Mouse (Mus musculus): ENCODE data around the gene Rpl28. TPM values are rescaled to one million over a fixed set of nuclear protein-coding genes. Genes with fewer than 3 reads are reported as not detected.

Gene Rpl28
- total RNA-seq (2021) (1,000 to 10,000 TPM in 1 of 2 experiments, 100 to 1,000 TPM in 1; 958 to 1,234 TPM), polyA plus RNA-seq (2012; rRNA removed) (237 and 255 TPM in 2 replicates)
- long read RNA-seq, transcript Rpl28-202 (4 exons, 772 nt): minor isoform, 23 of 151 reads
- long read RNA-seq, transcript Rpl28-201 (5 exons, 1,106 nt): major isoform, 122 of 151 reads
- long read RNA-seq, partial matches to known transcripts: 3 of 151 reads
- long read RNA-seq, other reads (novel, unspliced or antisense): 2 of 151 reads

DNA sequence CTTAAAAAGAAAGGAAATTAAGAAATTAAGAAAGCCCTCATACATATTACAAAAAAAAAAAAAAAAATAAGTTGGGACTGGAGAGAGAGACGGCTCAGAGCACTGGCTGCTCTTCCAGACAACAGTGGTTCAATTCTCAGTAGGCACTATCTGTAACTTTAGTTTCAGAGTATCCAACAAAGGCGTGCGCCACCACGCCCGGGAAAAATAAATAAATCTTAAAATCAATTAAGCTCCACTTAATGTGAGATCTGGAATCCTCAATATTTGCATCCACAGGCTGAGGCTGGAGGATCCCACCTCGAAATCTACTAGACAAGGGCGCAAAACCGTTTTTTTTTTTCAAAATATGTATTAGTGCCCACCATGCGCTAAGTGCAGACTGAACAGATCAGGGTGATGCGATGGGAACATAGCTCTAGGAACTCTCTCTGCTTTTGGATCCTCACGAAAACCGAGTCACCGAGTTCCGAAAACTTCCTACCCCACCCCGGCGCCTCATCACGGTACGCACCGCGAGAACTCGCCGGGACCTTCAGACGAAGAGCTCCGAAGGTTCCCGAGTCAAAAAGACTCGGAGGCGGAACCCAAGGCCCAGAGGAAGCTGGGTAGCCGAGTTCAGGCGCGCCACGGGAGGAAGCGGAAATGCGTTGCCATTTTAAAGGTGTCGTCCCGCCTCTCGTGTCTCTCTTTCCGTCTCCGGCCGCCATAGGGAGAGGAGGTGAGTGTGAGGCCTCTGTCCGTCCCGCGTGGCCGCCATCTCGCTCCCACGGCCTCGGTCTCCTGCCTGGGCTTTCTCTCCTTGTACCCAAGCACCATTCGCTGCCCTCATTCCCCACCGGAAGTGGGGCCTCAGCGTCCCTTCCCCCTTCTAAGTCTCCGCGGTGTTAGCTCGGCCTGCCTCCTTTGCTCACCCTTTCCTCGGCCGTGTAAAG lies at the start of gene Rpl28:
Gene Rpl28, plus strand, starts transcription at position 597 of the 935 bp plus-strand sequence.
- DNase-seq: peak; percentile 96

DNA sequence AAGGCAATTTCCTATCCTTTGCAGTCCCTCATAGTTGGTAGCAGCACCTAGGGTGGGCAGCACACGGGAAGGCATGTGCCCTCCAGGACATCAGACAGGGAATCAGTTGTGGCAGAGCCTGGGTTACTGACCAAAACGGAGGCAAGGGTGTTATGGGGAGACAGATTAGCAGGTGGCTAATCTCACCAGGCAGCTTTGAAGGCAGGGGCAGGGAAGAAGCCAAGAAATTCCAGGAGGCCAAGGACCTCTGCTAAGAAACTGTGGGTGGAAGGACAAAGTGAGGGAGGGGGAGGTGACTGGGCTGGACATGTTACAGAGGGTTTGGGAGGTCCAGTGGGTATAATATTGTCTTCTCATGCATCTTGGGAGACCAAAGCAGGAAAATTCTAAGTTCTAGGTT lies 49.3 kb upstream of the Rpl28 start:
- no peak for DNase-seq

DNA sequence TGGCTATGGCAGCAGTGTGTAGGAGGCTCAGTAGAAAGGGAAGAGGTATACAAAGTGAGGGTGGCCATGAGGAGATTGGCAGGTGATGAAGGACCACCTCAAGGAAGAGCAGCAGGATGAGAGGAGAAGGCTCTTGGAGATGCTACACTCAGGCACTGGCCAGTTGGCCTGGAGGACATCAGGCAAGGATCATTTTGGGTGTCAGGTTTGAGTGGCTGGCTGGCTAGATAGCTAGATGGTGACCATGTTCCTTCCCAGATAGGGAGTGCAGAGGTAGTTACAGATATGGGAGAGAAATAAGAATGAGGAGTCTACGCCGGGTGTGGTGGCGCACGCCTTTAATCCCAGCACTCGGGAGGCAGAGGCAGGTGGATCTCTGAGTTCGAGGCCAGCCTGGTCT lies 47.8 kb upstream of the Rpl28 start:
- DNase-seq: no peak

- DNase-seq: no peak
Measured at GRCm38 (mm10) chr7:4746326-4746980, 46.2 kb upstream of the Rpl28 start.

DNA sequence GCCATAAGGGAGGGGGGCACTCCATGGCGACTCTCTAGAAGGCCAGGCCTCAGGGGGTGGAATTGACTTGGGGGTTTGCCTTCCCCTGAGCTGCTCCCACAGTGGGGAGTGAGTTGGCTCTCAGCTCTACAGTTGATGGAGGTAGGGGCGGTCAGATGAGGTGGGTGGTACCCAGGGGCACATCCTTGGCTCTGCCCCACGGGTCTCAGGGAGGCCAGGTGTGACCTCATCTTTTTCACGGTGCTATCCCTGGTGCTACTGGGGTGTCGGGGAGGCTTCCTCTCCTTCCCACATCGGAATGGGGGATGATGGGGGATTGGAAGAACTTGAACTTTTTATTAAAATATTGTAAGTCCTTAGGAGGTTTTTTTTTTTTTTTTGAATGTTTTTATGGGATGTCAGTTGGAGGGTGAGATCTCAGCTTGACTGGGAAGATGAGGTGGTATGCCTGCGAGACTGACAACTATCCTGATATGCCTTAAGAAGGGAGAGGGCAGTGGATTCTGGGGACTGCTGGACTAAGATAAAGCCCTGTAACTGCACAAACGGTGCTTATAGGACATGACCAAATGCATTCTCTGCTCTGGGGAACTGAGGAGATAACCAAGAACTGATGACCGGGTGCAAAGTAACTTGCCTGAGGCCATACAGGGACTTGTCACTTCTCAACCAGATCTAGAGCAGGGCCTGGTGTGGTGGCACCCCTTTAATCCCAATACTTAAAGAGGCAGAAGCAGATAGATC lies 45.3 kb upstream of the Rpl28 start:
- DNase-seq: no peak

- no peak for DNase-seq
Measured at GRCm38 (mm10) chr7:4748321-4748720, 44.4 kb upstream of the Rpl28 start.

DNA sequence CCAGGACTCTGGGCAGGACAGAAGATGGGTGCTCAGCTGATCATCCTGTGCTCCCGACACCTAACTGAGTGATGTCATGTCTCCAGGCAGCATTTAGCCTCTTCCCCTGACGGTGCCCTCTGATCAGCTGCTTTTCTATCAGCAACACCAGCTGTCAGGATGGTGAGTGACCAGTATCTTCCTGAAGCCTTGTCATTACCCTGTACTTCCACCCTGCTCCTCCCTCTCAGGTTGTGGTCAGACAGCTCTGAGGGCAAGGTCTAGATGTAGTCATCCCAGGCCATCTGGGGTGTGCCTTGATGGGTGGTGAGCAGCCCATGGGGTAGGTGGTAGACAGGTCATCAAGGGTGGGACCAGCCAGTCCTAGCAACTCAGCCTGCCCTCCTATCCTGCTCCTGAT lies 43.5 kb upstream of the Rpl28 start:
- no peak for DNase-seq

- peak; percentile 42 for DNase-seq
Measured at GRCm38 (mm10) chr7:4751971-4752820, 40.5 kb upstream of the Rpl28 start.

DNA sequence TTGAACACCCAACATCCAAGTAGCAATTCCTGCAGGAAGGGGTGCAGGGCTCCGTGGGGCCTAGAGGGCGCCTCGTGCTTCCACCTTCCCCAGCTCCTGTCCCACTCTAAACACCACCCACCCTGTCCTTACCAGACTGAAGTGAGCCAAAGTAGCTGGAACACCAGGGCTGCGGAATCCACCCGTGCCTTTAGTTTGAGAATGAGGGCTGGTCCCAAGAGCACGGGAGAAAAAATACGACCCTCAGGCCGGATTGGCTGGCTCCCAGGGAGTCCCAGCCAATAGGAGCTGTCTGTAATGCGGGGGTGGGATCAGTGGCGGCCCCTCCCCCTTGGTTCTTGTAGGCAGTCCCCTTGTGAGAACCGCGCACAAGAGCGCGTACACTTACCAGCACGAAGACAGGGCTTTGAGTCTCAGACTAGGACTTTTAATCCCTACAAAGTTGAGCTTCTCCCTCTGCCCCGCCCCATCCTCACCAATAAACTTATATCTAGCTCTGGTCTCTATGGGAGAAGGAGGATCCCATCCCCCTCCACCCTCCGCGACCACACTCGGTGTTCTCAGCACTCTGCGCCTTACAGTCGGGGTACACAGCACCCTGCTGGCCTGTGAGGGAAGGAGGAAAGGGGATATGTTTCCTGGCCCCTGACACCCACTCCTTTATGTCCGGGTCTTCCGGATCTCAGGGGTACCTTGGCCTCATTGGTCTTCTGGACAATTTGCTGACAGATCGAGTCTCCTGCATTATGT lies 39.7 kb upstream of the Rpl28 start, which contains the start of gene Cox6b2:
Gene Cox6b2, minus strand, starts transcription at position 274 of the 750 bp plus-strand sequence.
- DNase-seq: peak; percentile 72

- no peak for DNase-seq
Measured at GRCm38 (mm10) chr7:4759670-4760069, 33.0 kb upstream of the Rpl28 start.

- DNase-seq: no peak
Measured at GRCm38 (mm10) chr7:4764946-4765710, 27.5 kb upstream of the Rpl28 start.

GRCm38 (mm10) chr7:4771202-4771601 lies 21.5 kb upstream of the Rpl28 start, which contains the start of gene Fam71e2:
Fam71e2 (minus strand) TSS chr7:4771302.
- DNase-seq: no peak

- no peak for DNase-seq
Measured at GRCm38 (mm10) chr7:4776131-4776530, 16.5 kb upstream of the Rpl28 start.

DNA sequence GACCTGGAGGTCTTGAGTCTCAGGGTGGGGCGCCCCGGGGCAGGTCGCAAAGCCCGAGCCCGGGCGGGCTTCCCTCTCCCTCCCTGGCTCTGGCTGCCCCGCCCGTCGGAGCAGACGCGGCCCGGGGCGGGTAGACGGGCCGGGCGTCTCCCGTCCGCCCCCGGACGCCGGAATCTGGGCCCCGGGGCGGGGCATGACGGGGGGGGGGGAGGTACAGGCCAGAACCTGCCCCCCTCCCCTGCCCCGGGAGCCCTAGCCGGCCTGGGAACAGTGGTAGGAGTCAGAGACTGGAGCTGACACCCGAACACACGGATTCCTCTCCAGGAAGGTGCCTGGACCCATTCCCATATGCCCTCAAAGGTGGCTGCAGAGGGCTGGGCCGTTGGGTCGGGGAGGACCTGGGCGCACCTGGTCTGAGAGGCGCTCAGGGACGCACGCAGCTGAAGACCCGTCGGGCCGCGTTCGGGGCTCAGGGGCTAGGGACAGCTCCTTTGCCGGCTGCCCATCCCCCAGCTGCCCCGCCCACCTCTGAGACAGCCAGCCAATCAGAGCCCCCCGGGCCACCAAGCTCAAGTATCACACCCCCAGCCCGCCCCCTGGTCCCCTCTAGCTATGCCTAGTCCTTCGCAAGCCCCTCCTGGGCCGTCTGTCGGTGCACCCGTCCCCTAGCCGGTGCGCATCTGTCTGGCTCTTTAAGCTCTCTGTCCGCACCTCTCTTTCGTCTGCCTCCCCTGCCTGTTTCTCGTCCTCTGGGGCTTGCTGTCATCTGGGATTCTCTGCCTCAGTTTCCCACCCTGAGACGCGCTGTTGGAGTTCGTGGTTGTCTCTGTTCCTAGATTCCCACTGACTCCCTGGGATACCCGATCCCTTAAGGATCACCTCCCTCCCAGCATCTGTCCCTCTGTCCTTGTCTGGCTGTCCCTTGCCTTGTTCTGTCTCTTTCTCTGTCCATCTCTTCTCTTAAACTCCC lies 15.5 kb upstream of the Rpl28 start:
- peak; percentile 62 for DNase-seq

- no peak for DNase-seq
Measured at GRCm38 (mm10) chr7:4777851-4778637, 14.6 kb upstream of the Rpl28 start.

DNA sequence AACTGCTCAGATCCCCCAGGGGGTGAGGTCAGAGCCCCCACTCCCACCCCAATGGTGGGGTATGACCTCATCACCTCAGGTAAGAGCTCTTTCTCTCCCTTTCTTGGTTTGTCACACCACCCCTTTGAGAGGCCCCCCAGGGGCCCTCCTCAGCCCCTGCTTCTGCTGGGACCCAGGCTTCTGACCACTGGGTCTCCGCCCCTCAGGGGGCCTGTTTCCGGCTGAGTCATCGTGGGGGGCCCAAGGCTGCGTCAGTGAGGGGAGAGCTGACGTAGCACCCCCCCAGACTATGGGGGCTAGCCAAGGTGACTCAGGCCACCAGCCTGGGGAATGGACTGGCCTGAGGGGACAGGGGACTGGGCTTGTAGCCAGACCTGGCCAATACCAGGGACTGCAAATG lies 12.8 kb upstream of the Rpl28 start:
- no peak for DNase-seq

GRCm38 (mm10) chr7:4782130-4782529 lies 10.5 kb upstream of the Rpl28 start:
- DNase-seq: no peak

All from adrenal gland, adult 2 months (tissue).